Mouse (Mus musculus): Measurements from ENCODE around the gene Fam71a. TPM values are rescaled to one million over a fixed set of nuclear protein-coding genes. Genes with fewer than 3 reads are reported as not detected.

Fam71a gene
- polyA plus RNA-seq, 1 experiment from 2014 or later: not detected

GRCm38 (mm10) chr1:191138436-191138835 is 26.2 kb downstream of the Fam71a start:
- H3K27ac ChIP-seq: no peak overlapping the region
- H3K9me3 ChIP-seq (replicated peaks): no peaks in the 10 kb centered on the region
- WGBS: 90% methylated on average over 4 of the region's 4 CpGs
- no peak overlapping the region for H3K4me3 ChIP-seq (replicated peaks)
- H3K4me2 ChIP-seq: no peak overlapping the region
- no peak overlapping the region for H3K9ac ChIP-seq
- ATAC-seq (replicated peaks; ENCODE audit: low FRiP score): no peak
- peaks cover 4% of the 10 kb centered on the region; the same call in 1 of the 2 replicates for H3K4me1 ChIP-seq
- H3K27me3 ChIP-seq: no peaks in the 10 kb centered on the region
- H3K36me3 ChIP-seq: no peaks in the 10 kb centered on the region

DNA sequence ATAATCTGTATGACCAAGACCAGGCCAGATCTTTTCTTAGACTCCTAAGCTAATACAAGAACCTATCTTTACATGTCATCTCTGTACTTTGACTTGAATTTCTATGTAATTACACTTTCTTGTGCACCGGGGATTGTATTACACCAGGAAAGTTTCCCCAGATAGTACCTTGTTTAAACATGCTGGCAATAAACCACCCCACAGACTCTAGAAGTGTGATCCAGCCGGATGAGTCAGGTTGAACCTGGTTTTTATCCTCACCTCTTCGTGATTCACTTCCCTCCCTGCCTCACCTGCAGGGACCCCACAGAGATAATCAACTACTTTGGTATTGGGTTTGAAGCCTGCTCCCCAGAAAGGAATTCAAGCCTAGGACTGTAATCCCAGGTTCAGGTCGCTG is 29.2 kb downstream of the Fam71a start:
- no peak for ATAC-seq (replicated peaks; ENCODE audit: low FRiP score)
- Histone ChIP-seq H3K27ac (no peak overlapping the region), H3K27me3 (no peaks in the 10 kb centered on the region), H3K4me2 (no peak overlapping the region), H3K9me3 (replicated peaks) (no peaks in the 10 kb centered on the region), H3K4me3 (replicated peaks) (no peak overlapping the region), H3K9ac (no peak overlapping the region), H3K36me3 (no peaks in the 10 kb centered on the region), H3K4me1 (peaks cover 5% of the 10 kb centered on the region; the same call in 1 of the 2 replicates)
- WGBS: 49% methylated on average over 4 of the region's 4 CpGs

DNA sequence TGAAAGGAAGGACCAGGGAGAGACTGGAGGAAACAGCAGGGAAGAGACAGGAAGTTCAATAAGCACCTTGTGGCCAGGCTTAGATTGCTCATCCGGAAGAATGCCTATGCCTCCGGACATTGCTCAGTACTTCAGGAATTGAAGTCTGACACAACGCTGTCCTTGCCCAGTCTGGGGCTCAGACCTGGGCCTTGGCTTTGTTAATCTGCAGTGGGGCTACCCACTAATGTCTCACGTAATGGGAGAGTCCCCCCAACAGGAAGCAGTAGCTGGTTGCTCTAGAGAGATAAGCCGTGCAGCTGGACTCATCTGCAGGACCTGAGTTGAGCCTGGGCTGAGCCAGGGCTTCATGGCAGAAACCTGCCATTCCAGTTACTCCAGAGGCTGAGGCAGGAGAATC is 31.7 kb downstream of the Fam71a start:
- Histone ChIP-seq H3K9ac (no peak overlapping the region), H3K4me2 (no peak overlapping the region), H3K36me3 (no peaks in the 10 kb centered on the region), H3K9me3 (replicated peaks) (0 out of 2 replicates have a peak, but pooled peaks cover 5% of the 10 kb centered on the region), H3K27ac (no peak overlapping the region), H3K4me3 (replicated peaks) (no peak overlapping the region), H3K27me3 (no peaks in the 10 kb centered on the region), H3K4me1 (peaks cover 5% of the 10 kb centered on the region; the same call in 1 of the 2 replicates)
- ATAC-seq (replicated peaks; ENCODE audit: low FRiP score): no peak
- WGBS: 63% methylated on average over 5 of the region's 5 CpGs

DNA sequence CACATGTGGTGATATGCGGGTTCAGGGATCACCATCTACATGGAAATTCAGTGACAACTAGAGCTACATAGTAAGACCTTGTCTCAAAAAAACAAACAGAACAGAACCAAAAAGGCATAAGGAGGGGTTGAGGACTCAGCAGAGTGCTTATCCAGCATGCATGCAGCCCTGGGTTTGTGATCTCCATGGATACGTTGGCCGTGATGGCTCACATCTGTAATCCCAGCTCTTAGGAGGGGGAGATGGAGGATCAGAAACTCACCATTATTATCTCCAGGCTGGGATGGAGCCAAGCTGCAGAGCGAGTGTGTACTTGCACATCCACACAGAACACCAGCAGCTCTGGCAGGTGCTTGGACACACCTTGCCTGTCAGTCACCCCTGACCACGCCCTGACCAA is 32.4 kb downstream of the Fam71a start:
- Histone ChIP-seq H3K4me3 (replicated peaks) (no peak overlapping the region), H3K27ac (no peak overlapping the region), H3K4me1 (peaks cover 5% of the 10 kb centered on the region; the same call in 1 of the 2 replicates), H3K9ac (no peak overlapping the region), H3K9me3 (replicated peaks) (0 out of 2 replicates have a peak, but pooled peaks cover 5% of the 10 kb centered on the region), H3K36me3 (no peaks in the 10 kb centered on the region), H3K4me2 (no peak overlapping the region), H3K27me3 (no peaks in the 10 kb centered on the region)
- WGBS: 61% methylated on average over 5 of the region's 5 CpGs
- ATAC-seq (replicated peaks; ENCODE audit: low FRiP score): no peak

DNA sequence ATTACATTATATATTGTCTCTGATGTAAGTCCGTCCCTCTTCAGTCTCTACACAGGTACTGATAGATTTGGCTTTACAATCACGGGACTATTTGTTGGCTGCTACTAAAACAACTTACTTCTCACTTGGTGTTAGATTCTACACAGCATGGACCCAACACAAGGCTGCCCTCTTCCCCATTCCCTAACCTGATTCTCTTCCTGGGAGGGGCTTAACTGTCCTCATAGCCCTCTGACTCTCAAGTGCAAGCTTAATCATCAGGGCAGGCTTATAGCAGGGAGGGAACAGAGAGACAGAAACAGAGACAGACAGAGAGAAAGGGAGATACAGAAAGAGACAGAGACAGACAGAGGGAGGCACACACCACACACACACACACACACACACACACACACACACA is 32.9 kb downstream of the Fam71a start:
- Histone ChIP-seq H3K4me2 (no peak overlapping the region), H3K27ac (no peak overlapping the region), H3K36me3 (no peaks in the 10 kb centered on the region), H3K9ac (no peak overlapping the region), H3K4me1 (peaks cover 5% of the 10 kb centered on the region; the same call in 1 of the 2 replicates), H3K4me3 (replicated peaks) (no peak overlapping the region), H3K27me3 (no peaks in the 10 kb centered on the region), H3K9me3 (replicated peaks) (0 out of 2 replicates have a peak, but pooled peaks cover 5% of the 10 kb centered on the region)
- 93% methylated on average over 2 of the region's 2 CpGs for WGBS
- ATAC-seq (replicated peaks; ENCODE audit: low FRiP score): no peak

- ATAC-seq (replicated peaks; ENCODE audit: low FRiP score): peak; percentile 86
- Histone ChIP-seq H3K9me3 (replicated peaks) (0 out of 2 replicates have a peak, but pooled peaks cover 5% of the 10 kb centered on the region), H3K4me1 (peaks cover 8% of the 10 kb centered on the region), H3K27me3 (peaks cover 18% of the 10 kb centered on the region), H3K4me2 (peak overlapping the region; percentile 72), H3K36me3 (no peaks in the 10 kb centered on the region), H3K9ac (peak overlapping the region; percentile 45; the same call in 1 of the 2 replicates), H3K27ac (no peak overlapping the region), H3K4me3 (replicated peaks) (peak overlapping the region; percentile 41)
- WGBS: 14% methylated on average over 38 of the region's 38 CpGs
Observed at GRCm38 (mm10) chr1:191125811-191126638, 38.6 kb downstream of the Fam71a start.

- Histone ChIP-seq H3K36me3 (no peaks in the 10 kb centered on the region), H3K27ac (no peak overlapping the region), H3K27me3 (peaks cover 18% of the 10 kb centered on the region), H3K9me3 (replicated peaks) (no peaks in the 10 kb centered on the region), H3K9ac (no peak overlapping the region), H3K4me1 (peaks cover 8% of the 10 kb centered on the region), H3K4me3 (replicated peaks) (no peak overlapping the region), H3K4me2 (no peak overlapping the region)
- ATAC-seq (replicated peaks; ENCODE audit: low FRiP score): no peak
- 67% methylated on average over 4 of the region's 4 CpGs for WGBS
Observed at GRCm38 (mm10) chr1:191124288-191124687, 40.3 kb downstream of the Fam71a start.

DNA sequence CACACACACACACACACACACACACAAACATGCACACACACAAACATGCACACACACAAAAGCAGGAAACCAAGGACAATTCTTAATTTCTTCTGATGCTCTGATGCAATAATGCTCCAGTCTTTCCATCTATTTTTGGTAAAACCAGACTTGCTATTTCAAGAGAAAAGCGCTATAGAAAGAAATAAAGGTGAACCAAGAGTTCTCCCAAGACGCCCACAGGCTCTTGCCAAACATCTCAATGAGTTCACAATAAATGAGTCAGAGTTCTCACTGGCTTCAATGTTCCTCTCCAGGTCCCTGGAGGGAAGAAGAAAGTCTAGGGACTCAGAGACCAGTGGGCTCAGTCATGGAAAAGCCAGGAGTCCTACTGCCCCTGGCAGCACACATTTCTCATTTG is 40.9 kb downstream of the Fam71a start:
- Histone ChIP-seq H3K9ac (no peak overlapping the region), H3K27me3 (peaks cover 18% of the 10 kb centered on the region), H3K4me1 (peaks cover 8% of the 10 kb centered on the region), H3K9me3 (replicated peaks) (no peaks in the 10 kb centered on the region), H3K36me3 (no peaks in the 10 kb centered on the region), H3K4me2 (no peak overlapping the region), H3K4me3 (replicated peaks) (no peak overlapping the region), H3K27ac (no peak overlapping the region)
- ATAC-seq (replicated peaks; ENCODE audit: low FRiP score): no peak
- WGBS: 78% methylated on average over 2 of the region's 2 CpGs

- H3K36me3 ChIP-seq: no peaks in the 10 kb centered on the region
- H3K4me1 ChIP-seq: peaks cover 8% of the 10 kb centered on the region
- H3K4me2 ChIP-seq: no peak overlapping the region
- no peak overlapping the region for H3K27ac ChIP-seq
- ATAC-seq (replicated peaks; ENCODE audit: low FRiP score): no peak
- H3K27me3 ChIP-seq: peaks cover 18% of the 10 kb centered on the region
- no peak overlapping the region for H3K9ac ChIP-seq
- no peaks in the 10 kb centered on the region for H3K9me3 ChIP-seq (replicated peaks)
- 62% methylated on average over 3 of the region's 3 CpGs for WGBS
- H3K4me3 ChIP-seq (replicated peaks): no peak overlapping the region
Observed at GRCm38 (mm10) chr1:191122744-191123143, 41.9 kb downstream of the Fam71a start.

GRCm38 (mm10) chr1:191115514-191116238 is 48.9 kb downstream of the Fam71a start:
- no peaks in the 10 kb centered on the region; the same call in 1 of the 2 replicates for H3K27me3 ChIP-seq
- H3K4me2 ChIP-seq: no peak overlapping the region
- H3K27ac ChIP-seq: no peak overlapping the region
- no peaks in the 10 kb centered on the region for H3K36me3 ChIP-seq
- no peak for ATAC-seq (replicated peaks; ENCODE audit: low FRiP score)
- peaks cover 12% of the 10 kb centered on the region for H3K4me1 ChIP-seq
- 87% methylated on average over 11 of the region's 11 CpGs for WGBS
- H3K4me3 ChIP-seq (replicated peaks): no peak overlapping the region
- H3K9me3 ChIP-seq (replicated peaks): no peaks in the 10 kb centered on the region
- no peak overlapping the region for H3K9ac ChIP-seq

GRCm38 (mm10) chr1:191114868-191115267 is 49.7 kb downstream of the Fam71a start:
- Histone ChIP-seq H3K9me3 (replicated peaks) (no peaks in the 10 kb centered on the region), H3K4me3 (replicated peaks) (no peak overlapping the region), H3K27me3 (no peaks in the 10 kb centered on the region; the same call in 1 of the 2 replicates), H3K9ac (no peak overlapping the region), H3K4me1 (peaks cover 15% of the 10 kb centered on the region), H3K27ac (no peak overlapping the region), H3K4me2 (no peak overlapping the region), H3K36me3 (no peaks in the 10 kb centered on the region)
- ATAC-seq (replicated peaks; ENCODE audit: low FRiP score): no peak
- 71% methylated on average over 7 of the region's 7 CpGs for WGBS

Measured in kidney, embryonic 15.5 days (tissue).